Mouse (Mus musculus) WW6 (cell line): ENCODE measurements around the gene Gm21750.
"Not testable (repeated sequence)": the region's sequence is repeated elsewhere in the genome, so short reads cannot be mapped to it uniquely, and the experiment has no call there.

Experiments
- DNase-seq: peaks from one replicate; pipeline ENCODE4 v3.0.0-alpha.2; 2013; ENCODE audit warnings: low read depth, low spot score

Gm21750 gene

GRCm38 (mm10) chr14:73660925-73661324 lies at the start of gene Gm21750:
Gene Gm21750 (plus strand): TSS chr14:73661225.
- not testable (repeated sequence) for DNase-seq

- not testable (repeated sequence) for DNase-seq
Observed at GRCm38 (mm10) chr14:73614961-73615360, 46.1 kb upstream of the Gm21750 start.

GRCm38 (mm10) chr14:73620880-73621279 lies 40.1 kb upstream of the Gm21750 start:
- no peak for DNase-seq

- DNase-seq: no peak
Observed at GRCm38 (mm10) chr14:73622988-73623387, 38.0 kb upstream of the Gm21750 start.

- DNase-seq: no peak
Observed at GRCm38 (mm10) chr14:73625469-73625868, 35.6 kb upstream of the Gm21750 start.

- no peak for DNase-seq
Observed at GRCm38 (mm10) chr14:73631511-73631910, 29.5 kb upstream of the Gm21750 start.

- no peak for DNase-seq
Observed at GRCm38 (mm10) chr14:73632648-73633263, 28.3 kb upstream of the Gm21750 start.

- no peak for DNase-seq
Observed at GRCm38 (mm10) chr14:73634356-73634755, 26.7 kb upstream of the Gm21750 start.

GRCm38 (mm10) chr14:73637460-73637859 lies 23.6 kb upstream of the Gm21750 start:
- peak; percentile 9 for DNase-seq

GRCm38 (mm10) chr14:73650179-73650578 lies 10.8 kb upstream of the Gm21750 start:
- no peak for DNase-seq

- DNase-seq: no peak
Observed at GRCm38 (mm10) chr14:73670091-73670490, 9.1 kb downstream of the Gm21750 start.

- DNase-seq: no peak
Observed at GRCm38 (mm10) chr14:73687726-73688125, 26.7 kb downstream of the Gm21750 start.

- DNase-seq: no peak
Observed at GRCm38 (mm10) chr14:73688427-73688826, 27.4 kb downstream of the Gm21750 start.

GRCm38 (mm10) chr14:73700256-73700655 lies 39.2 kb downstream of the Gm21750 start:
- no peak for DNase-seq

GRCm38 (mm10) chr14:73709412-73710110 lies 48.5 kb downstream of the Gm21750 start:
- no peak for DNase-seq
